Mouse (Mus musculus): Measurements from ENCODE around the gene Fam43a. TPM values are rescaled to one million over a fixed set of nuclear protein-coding genes. Genes with fewer than 3 reads are reported as not detected.
A peak's percentile ranks its signal among the peaks of the same experiment; 100 is the strongest.

Fam43a gene
- polyA plus RNA-seq, 1 experiment from 2014 or later = 18.5 TPM

GRCm38 (mm10) chr16:30576392-30576791 lies 23.1 kb upstream of the Fam43a start:
- ATAC-seq (replicated peaks; ENCODE audit: low FRiP score, low read depth) = no peak
- no peaks in the 10 kb centered on the region for H3K9me3 ChIP-seq (replicated peaks; ENCODE audit: low read length)

GRCm38 (mm10) chr16:30580765-30581164 lies 18.8 kb upstream of the Fam43a start:
- Histone ChIP-seq H3K4me3 (replicated peaks; ENCODE audit: low read depth, low read length) (no peak overlapping the region), H3K4me1 (replicated peaks; ENCODE audit: insufficient read depth, low read length) (no peaks in the 10 kb centered on the region), H3K9me3 (replicated peaks; ENCODE audit: low read length) (no peaks in the 10 kb centered on the region), H3K27ac (no peak overlapping the region), H3K36me3 (ENCODE audit: insufficient read depth, low read length) (peaks cover 74% of the 10 kb centered on the region), H3K27me3 (ENCODE audit: insufficient read depth, low read length) (no peaks in the 10 kb centered on the region), H3K9ac (ENCODE audit: low read depth, low read length) (no peak overlapping the region), H3K4me2 (ENCODE audit: low read length) (no peak overlapping the region)
- 81% methylated on average over 5 of the region's 5 CpGs for WGBS
- ATAC-seq (replicated peaks; ENCODE audit: low FRiP score, low read depth) = no peak
- TF ChIP-seq CTCF (IDR thresholded peaks at IDR 0.05; ENCODE audit: low read depth) = no peak
- no peak for DNase-seq (ENCODE audit: low spot score)

More at GRCm38 (mm10) chr16:30576392-30576791, 23.1 kb upstream of the Fam43a start:
- TF ChIP-seq CTCF (IDR thresholded peaks at IDR 0.05; ENCODE audit: low read depth) = no peak
- Histone ChIP-seq H3K4me1 (replicated peaks; ENCODE audit: insufficient read depth, low read length) (no peaks in the 10 kb centered on the region), H3K4me3 (replicated peaks; ENCODE audit: low read depth, low read length) (no peak overlapping the region), H3K36me3 (ENCODE audit: insufficient read depth, low read length) (peaks cover 71% of the 10 kb centered on the region), H3K27me3 (ENCODE audit: insufficient read depth, low read length) (no peaks in the 10 kb centered on the region), H3K27ac (no peak overlapping the region), H3K9ac (ENCODE audit: low read depth, low read length) (no peak overlapping the region), H3K4me2 (ENCODE audit: low read length) (no peak overlapping the region)
- WGBS = 87% methylated on average over 1 of the region's 1 CpGs
- DNase-seq (ENCODE audit: low spot score) = no peak

GRCm38 (mm10) chr16:30586935-30587493 lies 12.5 kb upstream of the Fam43a start:
- peak overlapping the region; percentile 75 for H3K4me3 ChIP-seq (replicated peaks; ENCODE audit: low read depth, low read length)
- no peaks in the 10 kb centered on the region for H3K27me3 ChIP-seq (ENCODE audit: insufficient read depth, low read length)
- H3K4me2 ChIP-seq (ENCODE audit: low read length) = peak overlapping the region; percentile 84
- DNase-seq (ENCODE audit: low spot score) = no peak
- no peak for TF ChIP-seq CTCF (IDR thresholded peaks at IDR 0.05; ENCODE audit: low read depth)
- H3K36me3 ChIP-seq (ENCODE audit: insufficient read depth, low read length) = peaks cover 23% of the 10 kb centered on the region
- H3K9me3 ChIP-seq (replicated peaks; ENCODE audit: low read length) = no peaks in the 10 kb centered on the region
- WGBS = 2% methylated on average over 19 of the region's 19 CpGs
- H3K27ac ChIP-seq = peak overlapping the region; percentile 60
- no peak; the same call in 1 of the 2 replicates for ATAC-seq (replicated peaks; ENCODE audit: low FRiP score, low read depth)
- H3K4me1 ChIP-seq (replicated peaks; ENCODE audit: insufficient read depth, low read length) = no peaks in the 10 kb centered on the region
- H3K9ac ChIP-seq (ENCODE audit: low read depth, low read length) = peak overlapping the region; percentile 68

GRCm38 (mm10) chr16:30587494-30588327 lies 11.8 kb upstream of the Fam43a start, which contains the start of gene Lsg1:
Gene Lsg1, minus strand, starts transcription at chr16:30587592.
- Histone ChIP-seq H3K36me3 (ENCODE audit: insufficient read depth, low read length) (peaks cover 16% of the 10 kb centered on the region), H3K27ac (peak within 1 kb of the TSS; percentile 60), H3K9me3 (replicated peaks; ENCODE audit: low read length) (no peaks in the 10 kb centered on the region), H3K4me1 (replicated peaks; ENCODE audit: insufficient read depth, low read length) (no peaks in the 10 kb centered on the region), H3K4me3 (replicated peaks; ENCODE audit: low read depth, low read length) (peak within 1 kb of the TSS; percentile 75), H3K9ac (ENCODE audit: low read depth, low read length) (peak within 1 kb of the TSS; percentile 68), H3K27me3 (ENCODE audit: insufficient read depth, low read length) (no peaks in the 10 kb centered on the region), H3K4me2 (ENCODE audit: low read length) (peak within 1 kb of the TSS; percentile 84)
- DNase-seq (ENCODE audit: low spot score) = peak; percentile 97
- peak; percentile 58; the same call in 1 of the 2 replicates for TF ChIP-seq CTCF (IDR thresholded peaks at IDR 0.05; ENCODE audit: low read depth)
- WGBS = 3% methylated on average over 35 of the region's 35 CpGs
- ATAC-seq (replicated peaks; ENCODE audit: low FRiP score, low read depth) = peak; percentile 93

GRCm38 (mm10) chr16:30590264-30591209 lies 9.0 kb upstream of the Fam43a start:
- H3K9me3 ChIP-seq (replicated peaks; ENCODE audit: low read length) = no peaks in the 10 kb centered on the region
- H3K36me3 ChIP-seq (ENCODE audit: insufficient read depth, low read length) = no peaks in the 10 kb centered on the region
- H3K27me3 ChIP-seq (ENCODE audit: insufficient read depth, low read length) = no peaks in the 10 kb centered on the region
- H3K27ac ChIP-seq = no peak overlapping the region
- peak; percentile 32; the same call in 1 of the 2 replicates for TF ChIP-seq CTCF (IDR thresholded peaks at IDR 0.05; ENCODE audit: low read depth)
- ATAC-seq (replicated peaks; ENCODE audit: low FRiP score, low read depth) (no peak), DNase-seq (ENCODE audit: low spot score) (no peak)
- 25% methylated on average over 7 of the region's 7 CpGs for WGBS
- H3K4me1 ChIP-seq (replicated peaks; ENCODE audit: insufficient read depth, low read length) = no peaks in the 10 kb centered on the region
- no peak overlapping the region for H3K4me2 ChIP-seq (ENCODE audit: low read length)
- no peak overlapping the region for H3K9ac ChIP-seq (ENCODE audit: low read depth, low read length)
- no peak overlapping the region for H3K4me3 ChIP-seq (replicated peaks; ENCODE audit: low read depth, low read length)

GRCm38 (mm10) chr16:30591990-30592389 lies 7.5 kb upstream of the Fam43a start:
- no peak for ATAC-seq (replicated peaks; ENCODE audit: low FRiP score, low read depth)
- Histone ChIP-seq H3K4me2 (ENCODE audit: low read length) (no peak overlapping the region), H3K27ac (no peak overlapping the region), H3K4me1 (replicated peaks; ENCODE audit: insufficient read depth, low read length) (no peaks in the 10 kb centered on the region), H3K9me3 (replicated peaks; ENCODE audit: low read length) (no peaks in the 10 kb centered on the region), H3K36me3 (ENCODE audit: insufficient read depth, low read length) (no peaks in the 10 kb centered on the region), H3K4me3 (replicated peaks; ENCODE audit: low read depth, low read length) (no peak overlapping the region), H3K9ac (ENCODE audit: low read depth, low read length) (no peak overlapping the region), H3K27me3 (ENCODE audit: insufficient read depth, low read length) (no peaks in the 10 kb centered on the region)
- WGBS = 48% methylated on average over 3 of the region's 3 CpGs
- DNase-seq (ENCODE audit: low spot score) = no peak
- peak; percentile 23; the same call in 1 of the 2 replicates for TF ChIP-seq CTCF (IDR thresholded peaks at IDR 0.05; ENCODE audit: low read depth)

All from kidney, postnatal 0 days (tissue).